Mouse (Mus musculus) ovary, postnatal 10 days (tissue): ENCODE measurements around the gene Dnmt3b.
"Not testable (repeated sequence)": the region's sequence is repeated elsewhere in the genome, so short reads cannot be mapped to it uniquely, and the experiment has no call there.

Experiments
- DNase-seq: peaks from one replicate; pipeline ENCODE4 v3.0.0; 2022; ENCODE audit warnings: low spot score

Dnmt3b gene

DNA sequence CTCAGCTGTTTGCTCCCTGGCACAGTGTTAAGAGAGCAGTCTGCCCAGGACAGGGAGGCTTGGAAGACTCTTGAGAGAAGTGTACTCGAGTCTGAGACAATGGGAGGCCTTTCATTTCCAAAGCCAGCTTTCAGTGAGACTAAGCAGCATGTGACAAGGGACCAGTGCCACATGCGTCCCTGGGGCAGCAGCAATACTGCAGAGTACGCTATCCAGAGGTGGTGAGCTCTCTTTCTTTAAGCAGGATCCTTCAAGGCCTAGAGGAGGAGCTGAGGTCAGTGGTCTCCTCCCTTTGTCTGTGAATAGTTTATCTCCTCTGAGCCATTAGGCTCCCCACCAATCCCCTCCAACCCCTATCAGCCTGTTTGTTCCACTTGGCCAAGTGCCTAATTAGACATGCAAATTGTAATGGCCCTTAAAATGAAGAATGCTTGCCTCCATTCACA lies 63.4 kb downstream of the Dnmt3b start:
- DNase-seq: no peak

DNA sequence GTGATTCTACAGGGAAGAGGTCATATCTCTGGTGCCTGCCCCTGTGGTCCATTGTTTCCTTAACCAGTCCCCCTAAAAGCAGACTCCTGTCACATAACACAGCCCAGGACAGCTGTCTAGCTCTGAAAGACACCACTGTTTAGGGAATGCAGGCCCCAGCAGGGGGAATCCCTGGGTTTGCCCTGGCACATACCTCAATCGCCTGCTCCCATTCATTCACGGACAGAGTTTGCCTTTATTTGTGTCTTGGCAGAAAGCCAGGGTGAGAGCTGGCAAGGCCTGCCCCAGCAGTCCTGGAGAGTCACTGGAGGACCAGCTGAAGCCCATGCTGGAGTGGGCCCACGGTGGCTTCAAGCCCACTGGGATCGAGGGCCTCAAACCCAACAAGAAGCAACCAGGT lies 64.0 kb downstream of the Dnmt3b start:
- DNase-seq: no peak

DNA sequence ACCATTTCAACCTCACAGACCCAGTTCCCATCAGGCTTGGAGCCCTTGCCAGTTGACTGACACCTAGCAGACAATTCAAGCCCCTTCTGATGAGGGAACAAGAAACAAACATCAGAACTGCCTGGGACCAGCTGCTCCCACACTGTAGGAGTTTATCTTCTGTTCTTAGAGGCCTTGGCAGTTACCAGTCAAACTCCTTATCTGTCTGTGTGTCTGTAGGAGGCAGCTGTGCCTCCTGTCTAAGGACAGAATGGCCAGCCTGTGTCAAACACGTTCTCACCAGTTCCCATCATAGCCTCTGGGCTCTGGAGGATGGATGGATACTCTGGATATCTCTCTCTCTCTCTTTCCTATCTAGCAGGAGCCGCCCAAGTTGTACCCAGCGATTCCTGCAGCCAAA lies 68.6 kb downstream of the Dnmt3b start:
- DNase-seq: not testable (repeated sequence)

- no peak for DNase-seq
These were observed 73.8 kb downstream of the Dnmt3b start for GRCm38 (mm10) chr2:153723098-153723497.

DNA sequence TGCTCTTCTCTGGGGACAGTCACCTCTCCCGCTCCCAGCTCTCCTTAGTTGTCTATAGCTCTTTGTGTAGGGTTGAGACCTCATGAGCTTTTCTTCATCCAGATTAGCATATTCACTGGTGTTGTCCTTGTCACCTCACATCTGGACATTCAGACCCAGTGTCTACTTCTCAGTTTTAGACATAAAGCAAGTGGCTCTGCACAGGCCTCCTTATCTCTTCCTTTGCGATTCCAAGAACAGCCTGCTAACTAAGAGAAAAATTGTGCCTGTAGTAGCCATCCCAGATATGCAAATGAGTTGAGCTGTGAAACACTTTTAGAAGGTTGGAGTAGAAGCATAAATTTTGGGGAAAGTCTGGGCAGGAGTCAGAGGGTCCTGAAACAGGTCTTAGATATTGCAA lies 75.2 kb downstream of the Dnmt3b start:
- DNase-seq: no peak

DNA sequence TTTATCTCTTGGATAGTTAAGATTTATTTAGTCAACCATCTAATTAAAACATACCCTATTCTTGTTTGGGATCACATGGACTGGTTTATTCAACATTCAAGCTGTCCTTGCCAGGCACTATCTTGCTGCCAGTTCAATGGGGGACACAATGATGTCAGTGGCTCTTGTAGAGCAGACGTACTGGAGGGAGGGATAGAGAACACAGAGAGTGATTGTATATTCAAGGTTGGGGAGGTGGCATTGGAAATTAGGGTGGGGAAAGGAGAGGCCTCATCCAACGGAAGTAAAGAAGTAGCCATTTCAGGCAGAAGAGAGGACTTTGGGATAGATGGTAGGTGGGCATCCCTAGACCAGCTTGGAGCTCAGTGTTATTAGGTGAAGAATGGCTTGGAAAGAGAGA lies 75.6 kb downstream of the Dnmt3b start:
- DNase-seq: no peak

DNA sequence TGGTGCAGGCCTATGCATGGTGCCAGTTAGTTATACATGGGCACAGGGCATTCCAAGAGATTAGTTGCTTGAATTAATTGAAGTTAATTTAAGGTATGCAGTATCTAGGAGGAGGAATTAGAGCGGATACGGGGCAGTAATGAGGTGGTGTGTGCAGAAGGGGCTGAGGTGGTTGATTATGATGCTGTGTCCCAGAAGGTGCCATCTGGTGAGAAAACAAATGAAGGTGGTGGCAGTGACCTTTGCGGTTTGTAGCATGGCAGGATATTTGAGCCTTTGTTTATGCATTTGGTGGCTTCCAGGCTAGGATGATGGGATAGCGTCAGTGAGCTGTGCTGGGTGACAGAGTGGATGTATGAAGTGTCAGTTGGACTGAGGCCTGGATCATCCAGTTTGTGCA lies 76.0 kb downstream of the Dnmt3b start:
- DNase-seq: no peak

- DNase-seq: no peak
These were observed 84.8 kb downstream of the Dnmt3b start for GRCm38 (mm10) chr2:153734033-153734432.
